Mouse (Mus musculus) brain, embryonic 14.5 days (tissue): ENCODE measurements around the gene Nkx6-1.

ENCODE experiments used
- CTCF ChIP-seq: fragments of 200-500 bp; IDR thresholded peaks from 2 replicates; pipeline ENCODE4 v1.5.1; 2012; ENCODE audit warnings: inconsistent platforms, mild to moderate bottlenecking, moderate library complexity, borderline replicate concordance; ENCODE audit not compliant: insufficient read depth, insufficient read length; ENCODE audit errors: extremely low read depth
- POLR2A ChIP-seq: fragments of 200-500 bp; IDR thresholded peaks from 2 replicates; pipeline ENCODE4 v1.6.1; 2012; ENCODE audit warnings: mild to moderate bottlenecking, inconsistent platforms, borderline replicate concordance; ENCODE audit not compliant: poor library complexity, insufficient read depth, insufficient read length, severe bottlenecking; ENCODE audit errors: extremely low read depth

GRCm38 (mm10) chr5:101683340-101683739, 18.5 kb upstream of the Nkx6-1 start:
- TF ChIP-seq POLR2A (no peak), CTCF (no peak)
